In the genomic region with DNA sequence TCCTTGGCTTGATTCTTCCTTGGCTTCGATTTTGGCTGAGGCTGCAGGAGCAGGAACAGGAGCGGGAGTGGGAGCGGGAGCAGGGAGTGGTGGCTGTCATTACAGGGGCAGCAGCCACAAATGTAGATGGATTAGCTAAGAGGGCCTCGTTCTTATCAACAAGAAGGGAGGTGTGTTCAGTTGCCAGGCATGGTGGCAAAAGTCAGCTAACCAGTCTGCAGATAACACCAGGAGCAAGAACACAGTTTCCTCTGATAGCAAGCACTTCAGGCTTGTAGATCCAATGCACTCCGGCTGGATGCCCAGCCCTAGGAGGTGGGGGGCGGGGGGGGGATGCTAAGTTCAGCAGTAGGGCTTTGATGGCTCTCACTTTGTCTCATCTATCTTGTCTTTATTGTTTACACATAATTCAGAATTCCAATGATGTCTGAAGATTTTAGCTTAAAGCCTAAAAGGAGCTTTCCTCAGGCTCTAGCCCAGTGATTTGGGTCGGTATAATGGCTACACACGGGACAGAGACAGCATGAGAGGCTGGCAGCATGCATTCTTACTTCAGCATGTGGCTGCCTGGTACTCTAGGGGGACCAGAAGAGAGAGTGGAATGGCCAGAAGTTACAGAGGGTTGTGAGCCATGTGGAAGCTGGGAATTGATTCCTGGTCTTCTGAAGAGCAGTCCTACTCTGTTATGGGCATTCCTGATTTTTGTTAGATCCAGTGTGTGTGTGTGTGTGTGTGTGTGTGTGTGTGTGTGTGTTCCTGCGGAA, we compare ENCODE assay signal across 10 mouse cellular contexts. TPM values are rescaled to one million over a fixed set of nuclear protein-coding genes. Genes with fewer than 3 reads are reported as not detected.
A peak's percentile ranks its signal among the peaks of the same experiment; 100 is the strongest.
DNase-seq lines count a peak whose midpoint lies in the region; ATAC-seq lines count a peak whose summit lies in the region.
"Had no signal": no experiment of that assay in that cellular context is flagged by ENCODE, and none has a peak within 500 bp of the region (broad histone marks: within the 10 kb centered on the region; RNA-seq: fewer than 3 reads in every experiment).

No protein-coding gene starts in this region.

- no peak for ATAC-seq in hindbrain, embryonic 11.5 days (ENCODE audit: low FRiP score)
- no peak for ATAC-seq in hindbrain, embryonic 16.5 days
- no peak for ATAC-seq in embryonic facial prominence, embryonic 12.5 days (ENCODE audit: insufficient number of reproducible peaks, insufficient read depth, low FRiP score, low TSS enrichment)
- ATAC-seq in hindbrain, embryonic 14.5 days (ENCODE audit: low FRiP score), result no peak
- no peak for ATAC-seq in midbrain, embryonic 12.5 days (ENCODE audit: low FRiP score, low read depth)

- 66% methylated on average over 9 of the region's 9 CpGs for WGBS in hindbrain, embryonic 11.5 days
- 60% methylated on average over 9 of the region's 9 CpGs for WGBS in hindbrain, embryonic 16.5 days
- 65% methylated on average over 9 of the region's 9 CpGs for WGBS in embryonic facial prominence, embryonic 12.5 days
- 71% methylated on average over 9 of the region's 9 CpGs for WGBS in hindbrain, embryonic 14.5 days
- WGBS in midbrain, embryonic 12.5 days, result 66% methylated on average over 9 of the region's 9 CpGs

- H3K9ac ChIP-seq in hindbrain, embryonic 11.5 days (ENCODE audit: low read depth, low read length), result 0 out of 2 replicates have a peak overlapping the region, but pooled peaks have one; percentile 15
- no peak overlapping the region for H3K9ac ChIP-seq in hindbrain, embryonic 16.5 days (ENCODE audit: low read depth, low read length)
- H3K9ac ChIP-seq in embryonic facial prominence, embryonic 12.5 days, result no peak overlapping the region
- H3K9ac ChIP-seq in hindbrain, embryonic 14.5 days, result 0 out of 2 replicates have a peak overlapping the region, but pooled peaks have one; percentile 75
- peak overlapping the region; percentile 41; the same call in 1 of the 2 replicates for H3K9ac ChIP-seq in midbrain, embryonic 12.5 days (replicated peaks)

- no peaks in the 10 kb centered on the region for H3K36me3 ChIP-seq in hindbrain, embryonic 11.5 days (ENCODE audit: control insufficient read depth, insufficient read depth, low read length)
- no peaks in the 10 kb centered on the region for H3K36me3 ChIP-seq in hindbrain, embryonic 16.5 days (ENCODE audit: control insufficient read depth, insufficient read depth, low read length)
- H3K36me3 ChIP-seq in embryonic facial prominence, embryonic 12.5 days, result peaks cover 7% of the 10 kb centered on the region; the same call in 1 of the 2 replicates
- no peaks in the 10 kb centered on the region for H3K36me3 ChIP-seq in hindbrain, embryonic 14.5 days (replicated peaks; ENCODE audit: control insufficient read depth, insufficient read depth)
- no peaks in the 10 kb centered on the region for H3K36me3 ChIP-seq in midbrain, embryonic 12.5 days

- no peak overlapping the region for H3K4me3 ChIP-seq in hindbrain, embryonic 11.5 days (ENCODE audit: low read depth, low read length)
- H3K4me3 ChIP-seq in hindbrain, embryonic 16.5 days (ENCODE audit: low read length), result no peak overlapping the region
- H3K4me3 ChIP-seq in embryonic facial prominence, embryonic 12.5 days, result no peak overlapping the region
- no peak overlapping the region for H3K4me3 ChIP-seq in hindbrain, embryonic 14.5 days (replicated peaks; ENCODE audit: low read length)
- no peak overlapping the region for H3K4me3 ChIP-seq in midbrain, embryonic 12.5 days

- H3K4me1 ChIP-seq in hindbrain, embryonic 11.5 days (replicated peaks; ENCODE audit: control insufficient read depth, insufficient read depth, low read length), result peaks cover 3% of the 10 kb centered on the region; the same call in 1 of the 2 replicates
- peaks cover 12% of the 10 kb centered on the region for H3K4me1 ChIP-seq in hindbrain, embryonic 16.5 days (ENCODE audit: control insufficient read depth, insufficient read depth, low read depth, low read length)
- H3K4me1 ChIP-seq in embryonic facial prominence, embryonic 12.5 days, result peaks cover 19% of the 10 kb centered on the region
- peaks cover 30% of the 10 kb centered on the region for H3K4me1 ChIP-seq in hindbrain, embryonic 14.5 days (replicated peaks; ENCODE audit: control insufficient read depth, insufficient read depth, low read length)
- H3K4me1 ChIP-seq in midbrain, embryonic 12.5 days, result peaks cover 32% of the 10 kb centered on the region

- H3K27ac ChIP-seq in hindbrain, embryonic 11.5 days (ENCODE audit: low read depth, low read length), result no peak overlapping the region
- no peak overlapping the region for H3K27ac ChIP-seq in hindbrain, embryonic 16.5 days (ENCODE audit: low read depth, low read length)
- H3K27ac ChIP-seq in embryonic facial prominence, embryonic 12.5 days, result 0 out of 2 replicates have a peak overlapping the region, but pooled peaks have one; percentile 100
- no peak overlapping the region; the same call in 1 of the 2 replicates for H3K27ac ChIP-seq in hindbrain, embryonic 14.5 days
- peak overlapping the region; percentile 98 for H3K27ac ChIP-seq in midbrain, embryonic 12.5 days (replicated peaks)

- no peak for DNase-seq in hindbrain, embryonic 11.5 days (ENCODE audit: low spot score)
- DNase-seq in hindbrain, embryonic 14.5 days (ENCODE audit: low spot score), result no peak
- DNase-seq in gastrocnemius, postnatal 25 days, result no peak
- DNase-seq in T-cell, adult 2 months (ENCODE audit: low spot score), result no peak
- no peak for DNase-seq in spleen, adult 18-20 months
- DNase-seq: lung, adult 18-20 months had no signal

- no peaks in the 10 kb centered on the region for H3K9me3 ChIP-seq in hindbrain, embryonic 11.5 days (ENCODE audit: control insufficient read depth, low read length)
- no peaks in the 10 kb centered on the region for H3K9me3 ChIP-seq in hindbrain, embryonic 16.5 days (ENCODE audit: control insufficient read depth, low read length)
- H3K9me3 ChIP-seq in embryonic facial prominence, embryonic 12.5 days, result no peaks in the 10 kb centered on the region
- no peaks in the 10 kb centered on the region for H3K9me3 ChIP-seq in hindbrain, embryonic 14.5 days (ENCODE audit: control insufficient read depth, low read length)
- no peaks in the 10 kb centered on the region for H3K9me3 ChIP-seq in midbrain, embryonic 12.5 days
- H3K9me3 ChIP-seq: G1E had no signal

- no peak overlapping the region; the same call in 1 of the 2 replicates for H3K4me2 ChIP-seq in hindbrain, embryonic 11.5 days (replicated peaks; ENCODE audit: low read depth, low read length)
- no peak overlapping the region for H3K4me2 ChIP-seq in hindbrain, embryonic 16.5 days (ENCODE audit: low read length)
- no peak overlapping the region for H3K4me2 ChIP-seq in embryonic facial prominence, embryonic 12.5 days (replicated peaks)
- no peak overlapping the region for H3K4me2 ChIP-seq in hindbrain, embryonic 14.5 days (replicated peaks)
- no peak overlapping the region; the same call in 1 of the 2 replicates for H3K4me2 ChIP-seq in midbrain, embryonic 12.5 days (replicated peaks)

- no peaks in the 10 kb centered on the region for H3K27me3 ChIP-seq in hindbrain, embryonic 11.5 days (ENCODE audit: control insufficient read depth, insufficient read depth, low read length)
- H3K27me3 ChIP-seq in hindbrain, embryonic 16.5 days (replicated peaks; ENCODE audit: control insufficient read depth, insufficient read depth, low read length), result no peaks in the 10 kb centered on the region
- H3K27me3 ChIP-seq in embryonic facial prominence, embryonic 12.5 days, result no peaks in the 10 kb centered on the region
- H3K27me3 ChIP-seq in hindbrain, embryonic 14.5 days (ENCODE audit: control insufficient read depth, insufficient read depth, low read length), result no peaks in the 10 kb centered on the region
- no peaks in the 10 kb centered on the region for H3K27me3 ChIP-seq in midbrain, embryonic 12.5 days

RNA-seq across cellular contexts. Expression of a gene that starts 1.6 kb away (rescaled TPM):
- polyA plus RNA-seq in hindbrain, embryonic 11.5 days (2014; fragmentation: Nextera tagmentation; extraction: Ambion mirVana), result 49.6 and 58.0 TPM in 2 replicates
- polyA plus RNA-seq in hindbrain, embryonic 16.5 days (2015; fragmentation: Nextera tagmentation; extraction: Ambion mirVana), result 20.0 and 22.8 TPM in 2 replicates
- polyA plus RNA-seq in embryonic facial prominence, embryonic 12.5 days (2016; fragmentation: Nextera tagmentation; extraction: Ambion mirVana), result 61.8 and 61.9 TPM in 2 replicates
- 31.5 and 35.1 TPM in 2 replicates for polyA plus RNA-seq in hindbrain, embryonic 14.5 days (2014; fragmentation: Nextera tagmentation; extraction: Ambion mirVana)
- 61.9 and 72.8 TPM in 2 replicates for polyA plus RNA-seq in midbrain, embryonic 12.5 days (2016; fragmentation: Nextera tagmentation; extraction: Ambion mirVana)
- 10 to 100 TPM; 22.5 to 26.4 TPM for total RNA-seq in gastrocnemius, postnatal 25 days (2021)

RNA-seq across cellular contexts. Expression of a gene that starts 26.9 kb away (rescaled TPM):
- 8.7 and 10.7 TPM in 2 replicates for polyA plus RNA-seq in hindbrain, embryonic 11.5 days (2014; fragmentation: Nextera tagmentation; extraction: Ambion mirVana)
- polyA plus RNA-seq in hindbrain, embryonic 16.5 days (2015; fragmentation: Nextera tagmentation; extraction: Ambion mirVana), result 8.9 and 9.0 TPM in 2 replicates
- 16.3 and 18.1 TPM in 2 replicates for polyA plus RNA-seq in embryonic facial prominence, embryonic 12.5 days (2016; fragmentation: Nextera tagmentation; extraction: Ambion mirVana)
- 5.8 and 7.7 TPM in 2 replicates for polyA plus RNA-seq in hindbrain, embryonic 14.5 days (2014; fragmentation: Nextera tagmentation; extraction: Ambion mirVana)
- 12.3 and 13.8 TPM in 2 replicates for polyA plus RNA-seq in midbrain, embryonic 12.5 days (2016; fragmentation: Nextera tagmentation; extraction: Ambion mirVana)
- total RNA-seq in gastrocnemius, postnatal 25 days (2021), result 10 to 100 TPM; 40.5 to 47.4 TPM

RNA-seq across cellular contexts. Expression of a gene that starts 53.8 kb away (rescaled TPM):
- polyA plus RNA-seq in hindbrain, embryonic 11.5 days (2014; fragmentation: Nextera tagmentation; extraction: Ambion mirVana), result 23.9 and 25.2 TPM in 2 replicates
- polyA plus RNA-seq in hindbrain, embryonic 16.5 days (2015; fragmentation: Nextera tagmentation; extraction: Ambion mirVana), result 35.2 and 36.1 TPM in 2 replicates
- polyA plus RNA-seq in embryonic facial prominence, embryonic 12.5 days (2016; fragmentation: Nextera tagmentation; extraction: Ambion mirVana), result 29.7 and 31.5 TPM in 2 replicates
- polyA plus RNA-seq in hindbrain, embryonic 14.5 days (2014; fragmentation: Nextera tagmentation; extraction: Ambion mirVana), result 32.1 and 39.7 TPM in 2 replicates
- 25.6 and 28.7 TPM in 2 replicates for polyA plus RNA-seq in midbrain, embryonic 12.5 days (2016; fragmentation: Nextera tagmentation; extraction: Ambion mirVana)
- total RNA-seq in gastrocnemius, postnatal 25 days (2021), result 10 to 100 TPM; 18.2 to 20.1 TPM

Comparison
In these comparisons a context has a peak if more than half of its experiments do, and no peak if none do; other contexts are left out.
1. H3K9ac ChIP-seq: peak in hindbrain, embryonic 11.5 days (single experiment), hindbrain, embryonic 14.5 days (single experiment) and midbrain, embryonic 12.5 days (single experiment); none in hindbrain, embryonic 16.5 days (single experiment) and embryonic facial prominence, embryonic 12.5 days (single experiment).
2. H3K27ac ChIP-seq: peak in embryonic facial prominence, embryonic 12.5 days (single experiment) and midbrain, embryonic 12.5 days (single experiment); none in hindbrain, embryonic 11.5 days (single experiment), hindbrain, embryonic 16.5 days (single experiment) and hindbrain, embryonic 14.5 days (single experiment).